Mouse (Mus musculus) CD4-positive, CD25-positive, alpha-beta regulatory T cell, adult 2 months (primary cell): ENCODE measurements around the gene Gdf15.

ENCODE experiments used
- DNase-seq: peaks from one replicate; pipeline ENCODE4 v3.0.0-alpha.2; 2012; ENCODE audit warnings: low read depth, low spot score

The Gdf15 gene

GRCm38 (mm10) chr8:70606780-70607602, 25.3 kb downstream of the Gdf15 start:
- no peak for DNase-seq

GRCm38 (mm10) chr8:70605871-70606779, 26.1 kb downstream of the Gdf15 start:
- DNase-seq = peak; percentile 28

- no peak for DNase-seq
These were observed 27.7 kb downstream of the Gdf15 start for GRCm38 (mm10) chr8:70604558-70604957.

GRCm38 (mm10) chr8:70602139-70602811, 30.0 kb downstream of the Gdf15 start:
- no peak for DNase-seq

GRCm38 (mm10) chr8:70601271-70601649, 31.0 kb downstream of the Gdf15 start:
- DNase-seq = peak; percentile 90

GRCm38 (mm10) chr8:70600473-70601270, 31.6 kb downstream of the Gdf15 start:
- no peak for DNase-seq

GRCm38 (mm10) chr8:70599507-70600290, 32.6 kb downstream of the Gdf15 start:
- DNase-seq = no peak

- DNase-seq = no peak
These were observed 33.5 kb downstream of the Gdf15 start for GRCm38 (mm10) chr8:70598722-70599121.

GRCm38 (mm10) chr8:70598283-70598682, 34.0 kb downstream of the Gdf15 start:
- DNase-seq = no peak

GRCm38 (mm10) chr8:70597417-70598272, 34.6 kb downstream of the Gdf15 start:
- DNase-seq = no peak

- DNase-seq = no peak
These were observed 35.4 kb downstream of the Gdf15 start for GRCm38 (mm10) chr8:70596775-70597416.

GRCm38 (mm10) chr8:70596216-70596615, 36.0 kb downstream of the Gdf15 start:
- DNase-seq = no peak

- DNase-seq = no peak
These were observed 36.4 kb downstream of the Gdf15 start for GRCm38 (mm10) chr8:70595811-70596210.

GRCm38 (mm10) chr8:70594621-70595564, 37.4 kb downstream of the Gdf15 start:
- peak; percentile 66 for DNase-seq

GRCm38 (mm10) chr8:70593961-70594609, 38.2 kb downstream of the Gdf15 start, which contains the start of gene Isyna1:
Isyna1 (plus strand) TSS chr8:70594373.
- DNase-seq = peak; percentile 93

GRCm38 (mm10) chr8:70593173-70593572, 39.1 kb downstream of the Gdf15 start:
- no peak for DNase-seq

- DNase-seq = no peak
These were observed 40.7 kb downstream of the Gdf15 start for GRCm38 (mm10) chr8:70591569-70591968.
